Mouse (Mus musculus) activated CD4-positive, CD25-positive, alpha-beta regulatory T cell, adult 4 months (primary cell): ENCODE data around the gene Arhgap27. TPM values are rescaled to one million over a fixed set of nuclear protein-coding genes. Genes with fewer than 3 reads are reported as not detected.
A peak's percentile ranks its signal among the peaks of the same experiment; 100 is the strongest.
"Not testable (repeated sequence)": the region's sequence is repeated elsewhere in the genome, so short reads cannot be mapped to it uniquely, and the experiment has no call there.

Source experiments
- ATAC-seq: one replicate; pipeline ENCODE4 v1.8.0; 2017
- polyA plus RNA-seq, 2 experiments: library from polyadenylated mRNA; unstranded; fragments of 100-300 nt; shearing (Covaris generic); gene quantifications; one replicate each; pipeline ENCODE4 v1.2.1; 2017

The Arhgap27 gene
- polyA plus RNA-seq: 10 to 100 TPM; 25.5 to 33.2 TPM

GRCm38 (mm10) chr11:103363214-103364148, at the start of gene Arhgap27:
Arhgap27 (minus strand) TSS chr11:103363692.
- peak; percentile 60 for ATAC-seq

GRCm38 (mm10) chr11:103412950-103413423, 49.5 kb upstream of the Arhgap27 start:
- peak; percentile 5 for ATAC-seq

- ATAC-seq: peak; percentile 96
These were observed 48.8 kb upstream of the Arhgap27 start, which contains the start of gene Plekhm1 for GRCm38 (mm10) chr11:103411981-103412949. Plekhm1 (minus strand) TSS chr11:103412687.

- no peak for ATAC-seq
These were observed 47.8 kb upstream of the Arhgap27 start for GRCm38 (mm10) chr11:103411301-103411700.

GRCm38 (mm10) chr11:103408880-103409279, 45.4 kb upstream of the Arhgap27 start:
- ATAC-seq: no peak

- ATAC-seq: not testable (repeated sequence)
These were observed 43.6 kb upstream of the Arhgap27 start for GRCm38 (mm10) chr11:103407136-103407535.

- ATAC-seq: no peak
These were observed 43.1 kb upstream of the Arhgap27 start for GRCm38 (mm10) chr11:103406551-103406950.

- no peak for ATAC-seq
These were observed 42.3 kb upstream of the Arhgap27 start for GRCm38 (mm10) chr11:103405814-103406213.

- no peak for ATAC-seq
These were observed 41.1 kb upstream of the Arhgap27 start for GRCm38 (mm10) chr11:103404618-103405017.

GRCm38 (mm10) chr11:103403776-103404175, 40.3 kb upstream of the Arhgap27 start:
- ATAC-seq: no peak

- no peak for ATAC-seq
These were observed 39.2 kb upstream of the Arhgap27 start for GRCm38 (mm10) chr11:103402738-103403137.

- ATAC-seq: peak; percentile 76
These were observed 38.7 kb upstream of the Arhgap27 start for GRCm38 (mm10) chr11:103402198-103402597.

- no peak for ATAC-seq
These were observed 36.5 kb upstream of the Arhgap27 start for GRCm38 (mm10) chr11:103399986-103400385.

- no peak for ATAC-seq
These were observed 35.6 kb upstream of the Arhgap27 start for GRCm38 (mm10) chr11:103399050-103399449.

- ATAC-seq: no peak
These were observed 33.2 kb upstream of the Arhgap27 start for GRCm38 (mm10) chr11:103396682-103397081.

- no peak for ATAC-seq
These were observed 32.7 kb upstream of the Arhgap27 start for GRCm38 (mm10) chr11:103396236-103396635.

- ATAC-seq: no peak
These were observed 31.1 kb upstream of the Arhgap27 start for GRCm38 (mm10) chr11:103394604-103395003.

- ATAC-seq: no peak
These were observed 30.5 kb upstream of the Arhgap27 start for GRCm38 (mm10) chr11:103394025-103394424.

- no peak for ATAC-seq
These were observed 24.5 kb upstream of the Arhgap27 start for GRCm38 (mm10) chr11:103387870-103388526.

GRCm38 (mm10) chr11:103386827-103387226, 23.3 kb upstream of the Arhgap27 start:
- no peak for ATAC-seq

GRCm38 (mm10) chr11:103381956-103382613, 18.6 kb upstream of the Arhgap27 start:
- ATAC-seq: peak; percentile 93

GRCm38 (mm10) chr11:103381505-103381904, 18.0 kb upstream of the Arhgap27 start:
- no peak for ATAC-seq
